Mouse (Mus musculus) lung, adult 2 months (tissue): ENCODE results near the gene Sstr3.

Experiments
- CTCF ChIP-seq: fragments of 200-500 bp; IDR thresholded peaks from 2 replicates; pipeline ENCODE4 v1.5.1; 2011; ENCODE audit warnings: mild to moderate bottlenecking, low read length, control low read depth; ENCODE audit not compliant: insufficient read depth
- POLR2A ChIP-seq: fragments of 200-500 bp; IDR thresholded peaks from 2 replicates; pipeline ENCODE4 v1.6.1; 2011; ENCODE audit warnings: low read depth, mild to moderate bottlenecking, control low read depth, low read length, borderline replicate concordance; ENCODE audit errors: extremely low read depth

GRCm38 (mm10) chr15:78524163-78524562 is 20.3 kb downstream of the Sstr3 start:
- TF ChIP-seq POLR2A = no peak
- no peak for TF ChIP-seq CTCF
